ENCODE assay signal across 8 mouse cellular contexts in the genomic region with DNA sequence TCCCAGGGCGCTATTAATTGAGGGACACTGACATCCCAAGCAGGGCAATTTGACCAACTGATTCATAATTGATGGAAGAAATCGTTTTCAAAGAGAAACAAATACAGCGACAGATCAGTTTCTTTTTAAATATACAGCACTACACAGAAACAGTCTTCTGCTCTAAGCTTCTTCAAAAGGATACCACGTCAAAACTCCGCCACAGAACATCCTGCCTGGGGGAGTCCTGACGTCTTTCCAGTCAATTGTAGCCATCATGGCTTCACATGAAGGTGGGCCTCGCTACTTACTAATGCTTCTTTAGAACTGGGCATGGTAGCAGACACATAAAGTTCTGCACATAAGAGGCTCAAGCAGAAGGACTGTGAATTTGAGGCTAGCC. TPM values are rescaled to one million over a fixed set of nuclear protein-coding genes. Genes with fewer than 3 reads are reported as not detected.
DNase-seq lines count a peak whose midpoint lies in the region; ATAC-seq and TF ChIP-seq lines count a peak whose summit lies in the region.

No protein-coding gene starts in this region.

- no peak for ATAC-seq in kidney, embryonic 16.5 days (ENCODE audit: low FRiP score, low TSS enrichment)
- no peak for ATAC-seq in hindbrain, postnatal 0 days
- ATAC-seq in neural tube, embryonic 15.5 days (ENCODE audit: low FRiP score), result no peak

- 43% methylated on average over 7 of the region's 7 CpGs for WGBS in kidney, embryonic 16.5 days
- 63% methylated on average over 7 of the region's 7 CpGs for WGBS in embryonic facial prominence, embryonic 10.5 days
- 54% methylated on average over 7 of the region's 7 CpGs for WGBS in hindbrain, postnatal 0 days
- whole genome bisulfite sequencing in neural tube, embryonic 15.5 days, result 65% methylated on average over 7 of the region's 7 CpGs

- H3K9ac ChIP-seq in kidney, embryonic 16.5 days (replicated peaks; ENCODE audit: low read length), result 0 out of 2 replicates have a peak overlapping the region, but pooled peaks have one; percentile 7
- 0 out of 2 replicates have a peak overlapping the region, but pooled peaks have one; percentile 24 for H3K9ac ChIP-seq in hindbrain, postnatal 0 days (replicated peaks; ENCODE audit: low read length)
- H3K9ac ChIP-seq in neural tube, embryonic 15.5 days (replicated peaks), result no peak overlapping the region

- H3K36me3 ChIP-seq in kidney, embryonic 16.5 days (ENCODE audit: insufficient read depth, low read length), result peaks cover 12% of the 10 kb centered on the region
- peaks cover 62% of the 10 kb centered on the region for H3K36me3 ChIP-seq in embryonic facial prominence, embryonic 10.5 days (replicated peaks)
- H3K36me3 ChIP-seq in hindbrain, postnatal 0 days (ENCODE audit: insufficient read depth, low read length), result no peaks in the 10 kb centered on the region
- 0 out of 2 replicates have a peak, but pooled peaks cover 13% of the 10 kb centered on the region for H3K36me3 ChIP-seq in neural tube, embryonic 15.5 days

- no peaks in the 10 kb centered on the region for H3K27me3 ChIP-seq in kidney, embryonic 16.5 days (ENCODE audit: insufficient read depth, low read length)
- H3K27me3 ChIP-seq in embryonic facial prominence, embryonic 10.5 days (replicated peaks; ENCODE audit: low read depth, poor library complexity, severe bottlenecking), result no peaks in the 10 kb centered on the region
- no peaks in the 10 kb centered on the region for H3K27me3 ChIP-seq in hindbrain, postnatal 0 days (ENCODE audit: insufficient read depth, low read length)
- H3K27me3 ChIP-seq in neural tube, embryonic 15.5 days (replicated peaks), result no peaks in the 10 kb centered on the region

- no peak for TF ChIP-seq CTCF in hindbrain, postnatal 0 days (IDR thresholded peaks at IDR 0.05; ENCODE audit: low read depth)

- peaks cover 57% of the 10 kb centered on the region for H3K4me1 ChIP-seq in kidney, embryonic 16.5 days (ENCODE audit: insufficient read depth, low read length)
- H3K4me1 ChIP-seq in embryonic facial prominence, embryonic 10.5 days, result peaks cover 48% of the 10 kb centered on the region
- H3K4me1 ChIP-seq in hindbrain, postnatal 0 days (ENCODE audit: insufficient read depth, low read length), result 0 out of 2 replicates have a peak, but pooled peaks cover 9% of the 10 kb centered on the region
- peaks cover 17% of the 10 kb centered on the region for H3K4me1 ChIP-seq in neural tube, embryonic 15.5 days

- no peaks in the 10 kb centered on the region for H3K9me3 ChIP-seq in kidney, embryonic 16.5 days (ENCODE audit: low read length)
- H3K9me3 ChIP-seq in embryonic facial prominence, embryonic 10.5 days, result no peaks in the 10 kb centered on the region
- H3K9me3 ChIP-seq in hindbrain, postnatal 0 days (ENCODE audit: low read length), result no peaks in the 10 kb centered on the region
- H3K9me3 ChIP-seq in neural tube, embryonic 15.5 days (replicated peaks), result no peaks in the 10 kb centered on the region

- peak overlapping the region; percentile 81 for H3K27ac ChIP-seq in kidney, embryonic 16.5 days (ENCODE audit: low read length)
- H3K27ac ChIP-seq in embryonic facial prominence, embryonic 10.5 days (replicated peaks), result peak overlapping the region; percentile 80
- peak overlapping the region; percentile 3; the same call in 1 of the 2 replicates for H3K27ac ChIP-seq in hindbrain, postnatal 0 days
- H3K27ac ChIP-seq in neural tube, embryonic 15.5 days (replicated peaks), result peak overlapping the region; percentile 34; the same call in 1 of the 2 replicates

- DNase-seq in kidney, adult 11 months, result no peak
- DNase-seq in embryonic facial prominence, embryonic 10.5 days (ENCODE audit: low spot score), result no peak
- DNase-seq in hindbrain, postnatal 0 days (ENCODE audit: low spot score), result no peak
- DNase-seq in spleen, postnatal 10 days (ENCODE audit: low spot score in 2 of 2), result no peak
- DNase-seq in kidney, adult 18-20 months, result no peak
- no peak for DNase-seq in MN1 (ENCODE audit: low spot score)

- no peak overlapping the region for H3K4me3 ChIP-seq in kidney, embryonic 16.5 days (ENCODE audit: low read length)
- no peak overlapping the region for H3K4me3 ChIP-seq in embryonic facial prominence, embryonic 10.5 days
- H3K4me3 ChIP-seq in hindbrain, postnatal 0 days (ENCODE audit: low read length), result no peak overlapping the region
- no peak overlapping the region for H3K4me3 ChIP-seq in neural tube, embryonic 15.5 days (replicated peaks)

- peak overlapping the region; percentile 13 for H3K4me2 ChIP-seq in kidney, embryonic 16.5 days (replicated peaks; ENCODE audit: low read depth, low read length)
- H3K4me2 ChIP-seq in hindbrain, postnatal 0 days (ENCODE audit: low read depth, low read length), result no peak overlapping the region; the same call in 1 of the 2 replicates
- H3K4me2 ChIP-seq in neural tube, embryonic 15.5 days, result no peak overlapping the region

RNA-seq across cellular contexts. Expression of a gene that starts 26.0 kb away (rescaled TPM):
- 54.8 and 58.9 TPM in 2 replicates for polyA plus RNA-seq in kidney, embryonic 16.5 days (2015; fragmentation: Nextera tagmentation; extraction: Ambion mirVana)
- polyA plus RNA-seq in embryonic facial prominence, embryonic 10.5 days (2016; fragmentation: Nextera tagmentation; extraction: Ambion mirVana), result 68.3 and 70.6 TPM in 2 replicates
- total RNA-seq in hindbrain, postnatal 0 days (2014; rRNA removed), result 19.1 and 44.5 TPM in 2 replicates
- polyA plus RNA-seq in hindbrain, postnatal 0 days (2015; fragmentation: Nextera tagmentation; extraction: Ambion mirVana), result 20.9 and 22.7 TPM in 2 replicates
- 27.2 and 31.9 TPM in 2 replicates for polyA plus RNA-seq in neural tube, embryonic 15.5 days (2015; fragmentation: Nextera tagmentation; extraction: Ambion mirVana)

RNA-seq across cellular contexts. Expression of a gene that starts 47.1 kb away (rescaled TPM):
- 5.0 and 5.5 TPM in 2 replicates for polyA plus RNA-seq in kidney, embryonic 16.5 days (2015; fragmentation: Nextera tagmentation; extraction: Ambion mirVana)
- polyA plus RNA-seq in embryonic facial prominence, embryonic 10.5 days (2016; fragmentation: Nextera tagmentation; extraction: Ambion mirVana), result 2.6 and 2.9 TPM in 2 replicates
- total RNA-seq in hindbrain, postnatal 0 days (2014; rRNA removed), result 21.9 and 25.5 TPM in 2 replicates
- polyA plus RNA-seq in hindbrain, postnatal 0 days (2015; fragmentation: Nextera tagmentation; extraction: Ambion mirVana), result 1.4 and 1.8 TPM in 2 replicates
- polyA plus RNA-seq in neural tube, embryonic 15.5 days (2015; fragmentation: Nextera tagmentation; extraction: Ambion mirVana), result 2.2 and 3.3 TPM in 2 replicates

Comparison
In these comparisons a context has a peak if more than half of its experiments do, and no peak if none do; other contexts are left out.
1. H3K27ac ChIP-seq: peak in every context shown above with its lines; median percentile 81 in kidney, embryonic 16.5 days; 80 in embryonic facial prominence, embryonic 10.5 days; 34 in neural tube, embryonic 15.5 days; 3 in hindbrain, postnatal 0 days.